Mouse (Mus musculus) hematopoietic stem cell, adult 5-6 weeks (primary cell): ENCODE data around the gene Rab8b. TPM values are rescaled to one million over a fixed set of nuclear protein-coding genes. Genes with fewer than 3 reads are reported as not detected.

Experiments used
- ATAC-seq, 2 experiments: fragments of 125-278 bp in 1 of 2; replicated peaks in 1 of 2; 2 replicates each; pipeline ENCODE4 v1.8.0; 2016 to 2017; ENCODE audit warnings: inconsistent platforms in 2 of 2, mild to moderate bottlenecking in 2 of 2, moderate number of reproducible peaks in 2 of 2, low read depth in 1 of 2, moderate TSS enrichment in 1 of 2; ENCODE audit not compliant: low FRiP score in 2 of 2, poor library complexity in 2 of 2, severe bottlenecking in 2 of 2, insufficient read depth in 1 of 2, low TSS enrichment in 1 of 2
- total RNA-seq: library from RNA; stranded (forward); fragments of 172-1452, 232-1000 nt; gene quantifications from 2 replicates; pipeline ENCODE4 v1.2.3, GENCODE M21; 2017

The Rab8b gene
- 99.3 and 118 TPM in 2 replicates for total RNA-seq

DNA sequence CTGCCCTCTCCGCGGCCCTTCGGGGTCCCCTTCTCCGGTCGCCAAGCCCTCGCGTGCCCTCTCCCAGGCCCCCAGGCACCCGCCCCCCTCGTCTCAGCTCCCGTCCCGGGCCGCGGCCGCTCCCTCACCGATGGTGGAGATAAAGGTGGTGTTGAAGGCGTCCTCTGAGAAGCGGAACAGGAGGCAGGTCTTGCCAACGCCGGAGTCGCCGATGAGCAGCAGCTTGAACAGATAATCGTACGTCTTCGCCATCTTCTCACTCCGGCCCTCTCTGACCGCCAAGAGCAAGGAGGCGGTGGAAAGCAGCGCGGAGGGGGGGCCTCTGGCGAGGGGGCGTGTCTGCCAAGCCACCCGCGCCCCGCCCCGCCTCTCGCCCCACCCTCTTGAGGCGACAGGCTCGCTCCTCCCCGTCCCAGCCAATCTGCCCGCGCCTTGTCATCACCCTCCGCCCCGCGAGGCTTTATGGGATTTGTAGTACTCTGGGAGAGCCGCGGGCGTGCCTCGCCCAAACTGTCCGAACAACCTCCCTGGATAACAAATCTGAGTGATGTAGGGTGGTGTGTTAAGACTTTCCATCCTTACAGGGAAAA lies at the start of gene Rab8b:
Rab8b (minus strand) TSS at position 306 of the 590 bp plus-strand sequence.
- peak; percentile 71 to 86 for ATAC-seq

DNA sequence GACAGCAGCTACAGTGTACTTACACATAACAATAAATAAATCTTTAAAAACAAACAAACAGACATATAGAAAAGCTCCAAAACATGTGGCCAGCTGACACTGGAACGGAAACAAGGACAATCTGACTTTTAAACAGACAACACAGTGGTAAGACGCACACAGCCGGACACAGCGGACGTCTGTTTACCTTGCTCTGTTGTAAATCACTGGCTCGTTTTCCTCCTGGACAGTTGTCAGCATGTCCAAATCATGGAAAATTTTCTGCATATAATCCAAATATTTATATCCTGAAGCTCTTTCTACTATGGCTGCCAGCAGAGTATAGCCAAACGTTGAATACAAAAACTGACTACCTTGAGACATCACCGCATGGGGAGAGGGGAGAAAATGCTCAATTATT lies 48.0 kb upstream of the Rab8b start:
- ATAC-seq, result no peak

DNA sequence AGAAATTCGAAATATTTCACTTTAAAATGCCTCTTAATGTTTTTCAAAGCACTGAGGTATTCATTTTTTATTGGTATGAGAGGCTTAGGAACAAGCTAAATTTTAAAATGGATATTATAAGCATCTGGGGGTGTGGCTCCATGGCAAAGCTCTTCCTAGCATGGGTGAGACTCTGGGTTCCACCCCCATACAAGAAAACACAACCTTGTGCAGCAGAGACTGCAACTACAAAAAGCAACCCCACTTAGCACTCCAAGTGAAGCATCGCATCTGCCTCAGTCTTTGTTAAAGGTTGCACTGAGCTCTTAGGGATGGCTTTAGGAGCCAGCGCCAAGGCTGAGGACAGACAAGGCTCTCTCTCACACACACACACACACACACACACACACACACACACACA lies 42.0 kb upstream of the Rab8b start:
- ATAC-seq, result no peak

DNA sequence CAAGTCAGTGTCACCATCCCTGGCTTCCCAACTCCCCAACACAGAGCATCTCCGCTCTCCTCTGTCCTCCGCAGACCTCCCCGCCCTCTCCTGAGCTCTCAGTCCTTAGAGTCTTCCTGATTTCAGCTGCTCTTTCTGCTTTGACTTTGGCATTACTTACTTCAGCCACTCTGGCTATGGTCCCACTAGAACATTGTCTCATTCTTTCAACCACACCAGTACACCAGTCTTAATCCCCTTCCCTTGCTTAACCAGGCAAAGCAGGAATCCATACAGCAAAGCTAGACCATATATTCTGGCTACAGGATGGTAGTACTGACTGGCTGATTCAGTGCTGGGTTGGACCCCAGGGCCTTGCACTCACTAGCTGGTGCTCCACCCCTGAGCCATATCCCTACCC lies 38.0 kb upstream of the Rab8b start:
- no peak for ATAC-seq

DNA sequence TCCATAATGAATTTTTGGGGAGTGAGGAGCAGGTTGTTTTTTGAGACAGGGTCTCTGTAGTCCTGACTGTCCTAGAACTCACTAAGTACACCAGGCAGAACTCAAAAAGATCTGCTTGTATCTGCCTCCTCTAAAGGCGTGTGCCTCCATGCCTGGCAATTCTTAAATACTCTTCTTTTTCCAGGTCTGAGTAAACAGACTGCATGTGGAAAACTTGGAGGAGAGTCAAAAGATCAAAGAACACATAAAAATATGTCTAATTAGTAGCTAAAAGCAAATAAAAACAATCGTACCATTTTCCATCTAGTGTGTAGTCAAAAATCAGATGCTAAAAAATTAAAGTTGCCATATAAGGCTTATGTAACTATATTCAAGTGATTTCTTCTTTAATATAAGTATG lies 33.4 kb upstream of the Rab8b start:
- ATAC-seq, result no peak

DNA sequence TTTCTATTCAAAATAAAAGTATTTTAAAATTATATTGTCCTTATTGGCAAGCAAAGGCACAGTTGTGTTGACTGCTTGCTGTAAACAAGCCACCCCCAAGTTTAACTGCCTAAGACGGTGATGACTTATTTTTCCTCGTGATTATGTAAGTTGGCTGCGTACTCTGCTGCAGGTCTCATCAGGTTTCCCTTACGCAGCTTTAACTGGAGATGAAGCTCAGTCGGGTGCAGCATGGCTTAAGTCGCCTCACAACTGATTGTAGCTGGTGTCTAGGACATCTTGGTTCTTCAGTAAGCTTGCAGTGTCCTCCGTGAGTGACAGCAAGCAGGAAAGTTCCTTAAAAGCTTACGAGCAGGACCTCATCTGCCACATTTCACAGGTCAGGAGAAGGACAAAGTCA lies 32.8 kb upstream of the Rab8b start:
- ATAC-seq, result no peak

DNA sequence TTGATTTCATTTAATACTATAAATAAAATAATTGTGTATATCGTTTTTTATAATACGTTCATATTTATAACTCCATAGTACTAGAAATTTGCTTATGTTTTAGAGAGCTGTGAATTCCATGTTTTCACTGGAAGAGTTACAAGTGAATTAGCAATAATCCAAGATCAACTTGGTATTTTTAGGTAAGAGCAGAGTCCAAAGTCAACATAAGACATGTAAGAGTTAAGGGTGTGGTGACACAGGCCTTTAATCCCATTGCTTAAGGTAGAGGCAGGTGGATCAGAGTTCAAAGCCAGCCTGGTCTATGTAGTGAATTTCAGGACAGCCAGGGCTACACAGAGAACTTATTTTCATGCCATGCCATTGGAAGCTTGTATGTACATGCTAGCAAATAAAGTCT lies 29.0 kb upstream of the Rab8b start:
- ATAC-seq, result no peak

DNA sequence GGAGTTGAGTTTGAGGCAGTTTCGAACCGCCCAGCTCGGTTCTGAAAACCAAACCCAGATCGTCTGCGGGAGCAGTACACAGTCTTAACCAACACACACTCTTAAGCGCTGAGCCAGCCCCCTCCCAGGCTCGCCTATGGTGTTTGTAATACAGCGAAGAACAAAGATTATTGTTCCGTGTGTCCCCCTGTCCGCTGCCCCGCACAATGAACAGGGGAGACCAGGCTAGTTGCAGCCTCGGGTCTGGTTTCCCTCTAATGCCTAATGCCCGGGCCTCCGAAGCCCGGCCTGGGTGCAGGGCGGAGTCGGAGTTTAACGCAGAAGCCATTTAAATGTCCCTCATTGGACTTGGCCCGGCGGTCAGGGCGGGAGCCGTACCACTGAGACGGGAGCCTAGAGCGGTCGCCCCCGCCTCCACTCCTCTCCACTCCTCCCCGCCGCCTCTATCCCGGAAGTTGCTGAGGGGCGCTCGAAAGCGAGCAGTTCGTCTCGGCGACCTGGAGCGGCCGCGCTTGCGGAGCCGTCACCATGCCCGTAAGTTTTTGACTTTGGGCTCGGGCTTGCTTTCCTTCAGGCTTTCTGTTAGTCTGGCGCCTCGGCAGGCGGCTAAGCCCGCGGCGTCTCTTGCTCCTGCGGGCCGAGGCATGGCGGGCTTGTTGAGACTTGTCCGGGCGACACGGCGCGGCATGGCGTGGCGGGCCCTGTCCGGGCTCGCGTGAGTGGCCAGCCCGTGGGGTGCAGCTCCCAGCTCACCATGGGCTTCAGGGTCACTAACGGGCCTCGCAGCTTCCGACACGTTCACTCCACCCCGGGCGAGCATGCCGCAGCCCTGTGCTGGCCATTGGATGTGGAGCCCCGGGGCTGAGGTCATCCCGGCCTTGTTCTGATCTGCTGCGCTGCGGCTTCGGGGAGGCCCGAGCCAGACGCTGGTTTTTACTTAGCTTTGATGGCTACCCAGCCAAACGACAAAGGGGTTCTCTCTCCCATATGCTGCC lies 26.5 kb upstream of the Rab8b start, which contains the start of gene Rps27l:
Rps27l (plus strand) TSS at position 440 of the 995 bp plus-strand sequence.
- ATAC-seq, result peak; percentile 98 to 99

DNA sequence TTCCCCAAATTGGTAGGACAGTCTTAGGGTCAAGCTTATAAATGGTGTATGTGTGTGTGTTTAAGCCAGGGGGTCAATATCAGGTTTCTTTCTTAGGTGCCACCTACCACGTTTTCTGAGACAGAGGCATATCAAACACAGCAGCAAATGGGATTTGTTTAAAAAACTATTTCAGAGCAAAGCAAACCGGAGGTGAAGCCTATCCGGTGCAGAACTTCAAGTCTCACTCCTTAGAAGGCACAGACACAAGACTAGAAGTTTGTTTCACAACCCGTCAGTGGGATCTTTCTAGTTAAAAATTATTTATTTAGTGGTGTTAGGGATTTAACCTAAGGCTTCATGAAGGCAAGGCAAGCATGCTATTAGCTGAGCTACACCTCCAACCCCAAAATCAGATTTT lies 25.7 kb upstream of the Rab8b start:
- ATAC-seq, result no peak

DNA sequence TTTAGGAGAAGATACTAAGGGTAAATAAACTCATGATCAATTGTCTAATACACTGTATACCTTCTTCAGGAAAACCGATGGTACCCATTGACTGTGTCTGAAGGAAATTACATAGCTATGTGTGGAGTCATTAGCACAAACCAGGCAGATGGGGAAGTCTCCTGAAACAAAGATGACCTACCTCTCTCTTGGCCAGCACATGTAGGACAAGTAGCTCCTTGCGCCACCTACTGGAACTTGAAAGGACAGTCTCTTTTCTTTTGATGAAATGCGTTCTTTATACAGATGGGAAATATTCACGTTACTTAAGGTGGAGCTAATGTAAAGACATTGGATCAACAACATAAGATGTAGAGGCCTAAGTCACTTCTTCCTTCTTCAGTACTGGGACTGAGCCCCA lies 19.3 kb upstream of the Rab8b start:
- peak; percentile 79 to 85 for ATAC-seq

DNA sequence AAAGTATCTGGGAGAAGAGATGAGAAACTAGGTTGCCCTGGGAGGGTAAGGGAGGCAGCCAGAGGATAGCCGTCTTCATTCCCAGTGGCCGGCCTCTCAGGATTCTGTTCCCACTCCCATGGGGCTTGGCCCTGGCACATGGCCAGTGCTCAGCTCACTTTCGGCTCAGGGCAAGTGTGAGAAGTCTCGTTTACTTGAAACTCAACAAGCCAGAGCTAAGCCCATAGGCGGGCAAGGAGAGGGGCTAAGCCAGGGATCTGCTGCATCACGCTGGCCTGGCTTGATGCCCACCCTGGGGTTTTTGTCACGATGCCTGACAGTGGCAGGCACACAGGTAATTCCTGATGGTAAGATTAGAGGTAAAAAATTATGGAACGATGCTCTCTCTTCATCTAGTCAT lies 18.0 kb upstream of the Rab8b start:
- peak; percentile 58 to 60; a peak in 3 of 4 replicates for ATAC-seq

DNA sequence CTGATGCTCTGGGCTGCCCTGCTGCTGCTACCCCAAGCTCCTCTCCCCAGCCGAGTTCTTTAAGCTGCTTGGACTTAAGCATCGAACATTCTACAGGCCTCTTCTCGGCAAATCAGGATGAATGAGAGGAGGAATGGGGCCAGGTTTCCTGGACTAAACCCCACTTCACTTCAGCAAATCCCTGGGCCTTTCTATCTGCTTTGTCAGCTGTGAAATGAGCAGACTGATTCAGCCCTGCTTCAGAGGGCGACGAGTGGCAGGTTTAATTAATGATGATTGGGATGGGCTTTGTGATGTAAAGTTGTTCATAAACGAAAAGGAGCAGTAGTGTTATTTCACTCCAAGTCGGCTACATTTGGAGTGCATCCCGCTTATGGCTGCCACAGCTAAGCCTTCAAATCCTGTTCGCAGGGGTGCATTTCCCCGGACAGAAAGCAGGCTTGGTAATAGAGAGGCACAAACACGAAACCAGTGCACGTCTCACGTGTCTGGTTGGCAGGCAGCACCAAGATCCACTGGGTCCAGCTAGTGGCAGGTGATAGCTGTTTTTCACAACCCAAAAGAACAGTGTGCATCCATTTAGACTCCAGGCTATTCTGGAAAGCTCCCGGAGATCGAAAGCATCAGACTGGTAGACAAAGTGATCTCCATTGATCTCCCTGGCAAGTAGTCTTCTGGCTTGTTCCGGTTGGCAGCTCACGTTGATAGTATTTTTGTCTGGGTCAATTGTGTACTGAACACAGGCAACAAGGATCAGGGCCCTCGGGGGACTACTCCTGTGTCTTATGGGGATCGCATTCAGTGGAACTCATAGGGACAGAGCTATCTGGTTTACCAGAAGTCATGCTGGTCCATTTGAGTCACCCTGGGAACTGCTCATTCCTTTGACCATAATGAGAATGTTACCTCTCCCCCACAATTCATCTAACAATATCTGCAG lies 14.7 kb upstream of the Rab8b start:
- ATAC-seq, result no peak

DNA sequence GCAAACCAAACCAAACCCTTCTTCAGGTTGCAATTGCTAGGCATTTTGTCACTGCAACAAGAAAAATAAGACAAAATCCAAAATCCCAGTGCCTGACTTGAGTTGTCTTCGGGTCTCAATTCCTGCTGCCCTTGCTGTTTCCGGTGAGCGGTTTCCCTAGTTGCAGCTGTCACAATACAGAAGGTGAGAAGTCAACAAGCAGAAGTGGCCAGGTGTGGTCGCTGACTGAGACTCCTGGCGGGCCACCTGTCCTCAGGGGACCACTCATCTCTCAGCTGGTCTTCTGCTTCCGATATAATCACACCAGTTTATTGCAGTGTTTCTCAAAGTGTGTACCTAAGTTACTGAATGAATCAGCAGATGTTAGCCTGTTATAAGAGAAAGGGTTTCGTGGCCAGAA lies 10.9 kb upstream of the Rab8b start:
- ATAC-seq, result no peak

DNA sequence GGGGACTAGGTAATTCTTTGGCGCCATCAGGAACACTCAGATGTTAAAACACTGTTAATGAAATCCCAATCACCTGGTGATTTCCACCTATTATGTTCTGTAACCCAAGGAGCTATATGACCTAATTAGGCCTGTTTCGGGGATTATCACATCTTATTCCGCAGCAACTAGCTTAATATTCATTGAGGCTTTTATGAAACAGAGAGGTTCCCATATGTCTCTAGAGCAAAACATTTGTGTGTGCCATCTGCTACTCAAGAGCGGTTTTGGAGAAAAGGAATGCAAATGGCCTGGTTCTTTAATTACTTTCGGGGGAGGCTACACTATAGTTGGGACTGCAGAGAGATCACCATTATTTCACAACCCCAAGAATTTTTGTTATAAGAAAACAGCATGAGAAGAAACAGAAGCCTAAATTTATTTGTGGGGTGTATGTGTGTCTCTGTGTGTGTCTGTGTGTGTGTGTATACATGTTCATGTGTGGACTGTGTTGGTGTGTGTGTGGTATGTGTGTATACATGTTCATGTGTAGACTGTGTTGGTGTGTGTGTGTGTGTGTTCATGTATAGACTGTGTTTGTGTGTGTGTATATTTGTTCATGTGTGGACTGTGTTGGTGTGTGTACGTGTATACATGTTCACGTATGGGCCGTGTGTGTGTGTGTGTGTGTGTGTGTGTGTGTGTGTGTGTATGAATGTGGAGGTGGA lies 8.4 kb upstream of the Rab8b start:
- ATAC-seq, result no peak

DNA sequence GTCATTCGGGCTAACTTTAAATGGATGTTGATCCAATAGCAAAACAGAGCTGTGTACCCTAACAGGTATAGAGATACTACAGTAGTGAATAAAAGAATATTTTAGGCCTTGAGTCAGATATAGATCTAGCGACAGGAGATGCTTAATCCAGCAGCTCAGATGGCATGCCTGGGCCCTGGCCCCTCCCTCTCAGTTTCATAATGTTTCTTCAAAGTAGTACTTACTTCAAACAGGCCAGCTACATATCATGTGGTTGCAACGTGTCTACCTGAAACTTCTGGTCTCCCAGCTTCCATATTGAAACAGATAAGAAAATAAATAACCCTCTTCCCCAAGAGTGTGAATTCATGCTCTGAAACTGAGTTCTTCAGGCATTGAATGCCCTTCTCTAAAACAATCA lies 6.4 kb upstream of the Rab8b start:
- ATAC-seq, result no peak

DNA sequence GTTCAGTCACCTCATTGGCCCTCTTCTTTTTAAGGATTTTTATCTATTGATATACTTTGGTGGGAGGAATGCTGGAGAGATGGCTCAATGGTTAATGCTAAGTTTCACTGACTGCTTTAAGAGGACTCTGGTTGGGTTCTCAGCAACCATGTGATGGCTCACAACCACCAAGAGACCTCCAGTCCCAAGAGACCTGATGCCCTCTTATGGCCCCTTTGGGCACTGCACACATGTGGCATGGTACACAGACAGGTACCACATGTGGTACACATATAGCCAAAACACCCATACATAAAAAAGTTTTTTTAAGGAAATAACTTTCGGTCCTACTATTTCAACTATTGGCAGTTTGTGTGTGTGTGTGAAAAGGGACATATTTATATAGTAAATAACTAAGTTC lies 2.6 kb upstream of the Rab8b start:
- ATAC-seq, result no peak
